Mouse (Mus musculus) brown adipose tissue, adult 24 weeks (tissue): ENCODE measurements around the gene Ppp1r12a. TPM values are rescaled to one million over a fixed set of nuclear protein-coding genes. Genes with fewer than 3 reads are reported as not detected.

Experiments
- H3K27ac ChIP-seq: fragments of 200-500 bp; replicated peaks from 2 replicates; pipeline ENCODE4 v1.5.1; 2012; ENCODE audit warnings: low read depth, mild to moderate bottlenecking, low read length
- H3K4me1 ChIP-seq: fragments of 200-500 bp; 2 replicates; pipeline ENCODE4 v1.6.1; 2012; ENCODE audit warnings: low read length, mixed read lengths; ENCODE audit not compliant: control insufficient read depth, insufficient read depth, insufficient read length
- H3K4me3 ChIP-seq: fragments of 200-500 bp; 2 replicates; pipeline ENCODE4 v1.5.1; 2012; ENCODE audit warnings: low read depth, mild to moderate bottlenecking, low read length, moderate library complexity; ENCODE audit not compliant: insufficient read depth
- polyA plus RNA-seq: library from polyadenylated mRNA; stranded (reverse); fragments of >200 nt; gene quantifications from 2 replicates; pipeline ENCODE4 v1.2.4, GENCODE M21; 2012; ENCODE audit not compliant: missing spikeins, insufficient read depth, insufficient read length

Gene Ppp1r12a
- polyA plus RNA-seq, 1 experiment, result 23.5 TPM

GRCm38 (mm10) chr10:108284445-108284844, 122.5 kb downstream of the Ppp1r12a start:
- Histone ChIP-seq H3K4me3 (no peak overlapping the region), H3K27ac (no peak overlapping the region), H3K4me1 (no peaks in the 10 kb centered on the region)

DNA sequence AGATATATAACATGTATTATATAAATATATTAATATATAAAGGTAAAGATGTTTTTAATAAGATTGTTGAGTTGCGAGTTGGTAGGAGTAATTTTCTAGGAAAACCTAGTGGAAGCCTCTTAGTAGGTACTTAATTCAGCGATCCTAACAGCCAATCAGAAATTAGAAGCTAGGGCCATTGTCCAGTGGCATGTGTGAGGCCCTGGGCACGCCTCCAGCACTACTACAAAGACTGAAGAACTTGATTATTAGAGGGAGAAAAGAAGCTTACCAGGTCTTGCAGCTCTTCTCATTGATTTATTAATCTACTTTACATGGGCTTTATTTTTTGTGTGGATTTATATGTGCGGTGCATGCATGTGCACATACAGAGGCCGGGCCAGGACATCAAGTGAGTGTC, 123.0 kb downstream of the Ppp1r12a start:
- Histone ChIP-seq H3K4me3 (no peak overlapping the region), H3K4me1 (no peaks in the 10 kb centered on the region), H3K27ac (no peak overlapping the region)

- Histone ChIP-seq H3K4me3 (no peak overlapping the region), H3K27ac (no peak overlapping the region), H3K4me1 (no peaks in the 10 kb centered on the region)
Observed at GRCm38 (mm10) chr10:108286658-108287437, 124.9 kb downstream of the Ppp1r12a start.

- no peak overlapping the region for H3K27ac ChIP-seq
- H3K4me3 ChIP-seq, result no peak overlapping the region
Observed at GRCm38 (mm10) chr10:108287438-108287801, 125.4 kb downstream of the Ppp1r12a start.

GRCm38 (mm10) chr10:108290046-108290445, 128.1 kb downstream of the Ppp1r12a start:
- Histone ChIP-seq H3K4me1 (no peaks in the 10 kb centered on the region), H3K4me3 (no peak overlapping the region), H3K27ac (no peak overlapping the region)

More at GRCm38 (mm10) chr10:108287438-108287801, 125.4 kb downstream of the Ppp1r12a start:
- H3K4me1 ChIP-seq, result no peaks in the 10 kb centered on the region

- Histone ChIP-seq H3K4me1 (no peaks in the 10 kb centered on the region), H3K4me3 (no peak overlapping the region), H3K27ac (no peak overlapping the region)
Observed at GRCm38 (mm10) chr10:108291688-108292471, 129.9 kb downstream of the Ppp1r12a start.

GRCm38 (mm10) chr10:108292651-108293050, 130.7 kb downstream of the Ppp1r12a start:
- H3K4me3 ChIP-seq, result no peak overlapping the region
- H3K4me1 ChIP-seq, result no peaks in the 10 kb centered on the region
- no peak overlapping the region for H3K27ac ChIP-seq

GRCm38 (mm10) chr10:108293620-108294195, 131.7 kb downstream of the Ppp1r12a start:
- no peak overlapping the region for H3K4me3 ChIP-seq
- no peaks in the 10 kb centered on the region for H3K4me1 ChIP-seq
- H3K27ac ChIP-seq, result no peak overlapping the region

DNA sequence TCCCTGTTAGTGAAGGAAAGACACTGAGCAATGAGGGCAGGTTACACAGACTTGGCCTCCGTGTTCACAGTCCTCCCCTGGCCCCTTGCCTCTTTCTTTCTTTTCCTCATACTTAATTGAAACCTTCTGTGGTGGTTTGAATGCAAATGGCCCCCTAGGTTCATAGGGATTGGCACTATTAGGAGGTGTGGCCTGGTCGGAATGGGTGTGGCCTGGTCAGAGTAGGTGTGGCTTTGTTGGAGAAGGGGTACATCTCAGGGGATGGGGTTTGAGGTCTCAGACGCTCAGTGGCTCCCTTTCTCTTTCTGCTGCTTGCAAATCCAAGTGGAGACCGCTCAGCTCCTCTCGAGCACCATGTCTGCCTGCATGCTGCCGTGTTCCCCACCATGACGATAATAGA, 132.8 kb downstream of the Ppp1r12a start:
- Histone ChIP-seq H3K4me1 (no peaks in the 10 kb centered on the region), H3K27ac (no peak overlapping the region), H3K4me3 (no peak overlapping the region)

DNA sequence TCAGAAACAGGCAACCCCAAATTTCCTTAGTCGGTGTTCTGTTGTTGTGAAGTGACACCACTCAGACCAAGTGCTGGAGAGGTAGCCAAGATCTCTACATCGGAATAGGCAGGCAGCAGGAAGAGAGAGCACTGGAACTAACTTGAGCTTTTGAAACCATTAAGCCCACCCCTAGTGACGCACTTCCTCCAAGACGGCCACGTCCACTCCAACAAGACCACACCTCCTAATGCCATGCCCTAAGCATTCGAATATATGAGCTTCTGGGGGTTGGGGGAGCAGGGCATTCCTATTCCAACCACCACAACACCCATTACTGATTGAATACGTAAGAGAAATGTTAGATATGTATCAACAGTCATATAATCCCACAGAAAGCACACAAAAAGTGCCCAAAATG, 134.5 kb downstream of the Ppp1r12a start:
- Histone ChIP-seq H3K27ac (no peak overlapping the region), H3K4me3 (no peak overlapping the region), H3K4me1 (no peaks in the 10 kb centered on the region)

DNA sequence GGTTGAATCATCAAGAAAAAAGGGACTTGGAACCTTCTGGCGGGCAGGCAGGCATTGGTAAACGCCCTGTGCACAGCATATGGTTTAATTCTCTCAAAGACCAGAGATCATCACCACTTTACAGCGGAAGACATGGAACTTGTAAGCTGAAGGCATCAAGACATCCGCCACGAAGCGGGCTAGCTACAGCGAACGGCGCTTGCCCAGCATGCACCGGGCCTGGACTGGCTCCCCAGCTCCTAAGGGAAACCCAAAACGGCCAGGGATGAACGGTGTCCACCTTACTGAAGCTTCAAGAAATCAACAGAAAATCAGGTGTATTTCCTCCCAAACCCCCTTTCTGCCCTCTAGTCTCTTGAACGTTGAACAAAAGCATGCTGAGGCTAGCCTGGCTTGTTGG, 136.3 kb downstream of the Ppp1r12a start:
- H3K4me3 ChIP-seq, result no peak overlapping the region
- H3K27ac ChIP-seq, result no peak overlapping the region
- no peaks in the 10 kb centered on the region for H3K4me1 ChIP-seq

DNA sequence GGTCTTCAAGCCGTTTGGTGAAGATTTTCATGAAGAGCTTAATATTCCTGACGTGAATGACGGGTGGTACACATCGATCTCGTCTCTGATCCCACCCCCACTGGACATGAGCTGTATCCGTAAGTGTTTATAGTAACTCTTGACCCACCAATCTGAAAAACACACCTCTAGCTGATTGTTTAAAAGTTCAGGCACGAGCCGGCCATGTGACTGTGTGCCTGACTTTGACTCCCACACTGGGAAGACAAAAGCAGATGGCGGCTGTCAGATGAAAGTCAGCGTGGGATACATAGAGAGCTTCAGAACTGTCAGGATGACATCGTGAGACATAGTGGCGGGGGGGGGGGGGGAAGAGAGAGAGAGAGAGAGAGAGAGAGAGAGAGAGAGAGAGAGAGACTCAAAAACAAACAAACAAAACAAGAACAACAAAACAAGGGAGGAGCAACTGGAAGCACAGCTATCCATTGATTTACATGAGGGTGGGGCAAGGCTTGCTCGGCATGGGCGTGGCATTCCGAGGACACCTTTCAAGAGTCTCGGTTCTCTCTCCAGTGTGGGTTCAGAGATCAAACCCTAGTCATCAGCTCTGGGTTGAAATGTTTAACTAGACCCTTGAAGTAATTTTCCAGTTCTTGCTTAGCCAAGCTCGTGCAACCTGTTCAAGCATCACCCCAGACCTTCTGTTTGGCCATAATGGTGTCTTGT, 137.0 kb downstream of the Ppp1r12a start:
- H3K27ac ChIP-seq, result no peak overlapping the region
- no peak overlapping the region for H3K4me3 ChIP-seq
- H3K4me1 ChIP-seq, result no peaks in the 10 kb centered on the region

DNA sequence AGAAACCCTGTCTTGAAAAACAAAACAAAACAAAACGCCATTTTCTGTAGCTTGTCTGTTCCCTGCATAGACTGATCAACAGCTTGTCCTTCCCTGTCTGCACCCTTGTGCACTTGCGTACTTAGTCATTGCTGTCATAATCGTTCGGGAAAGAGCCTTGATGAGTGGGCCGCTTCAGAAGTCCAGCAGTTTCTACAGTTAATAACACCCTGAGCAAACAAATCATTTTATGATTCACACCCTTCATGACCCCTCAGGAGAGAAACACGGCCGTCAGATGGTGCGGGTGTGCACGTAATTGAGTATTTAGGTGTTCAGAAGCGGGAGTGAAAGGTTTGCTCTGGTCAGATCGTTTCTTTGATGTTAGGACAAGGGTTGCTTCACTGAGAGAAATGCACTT, 137.8 kb downstream of the Ppp1r12a start:
- Histone ChIP-seq H3K27ac (no peak overlapping the region), H3K4me1 (no peaks in the 10 kb centered on the region), H3K4me3 (no peak overlapping the region)

- Histone ChIP-seq H3K27ac (no peak overlapping the region), H3K4me1 (no peaks in the 10 kb centered on the region), H3K4me3 (peak overlapping the region; percentile 40)
Observed at GRCm38 (mm10) chr10:108300843-108301242, 138.8 kb downstream of the Ppp1r12a start.

DNA sequence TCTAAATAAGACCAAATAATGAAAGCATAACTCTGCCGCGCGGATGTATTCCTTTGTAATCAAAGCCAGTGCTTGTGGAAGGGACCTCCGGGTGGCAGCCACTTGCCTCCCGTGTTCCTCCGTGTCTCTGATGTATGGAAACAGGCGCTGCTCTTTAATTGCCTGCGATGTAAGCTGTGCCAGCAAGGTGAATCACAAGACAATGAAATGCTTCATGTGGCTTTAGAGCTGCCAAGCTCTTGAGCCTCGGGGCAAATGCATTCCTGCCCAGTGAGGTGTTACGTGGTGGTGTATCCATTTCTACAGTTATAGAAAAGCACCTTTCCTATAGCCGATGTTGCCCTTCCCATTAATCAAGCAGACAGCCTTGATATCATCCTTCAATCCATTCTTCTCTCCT, 145.8 kb downstream of the Ppp1r12a start:
- Histone ChIP-seq H3K27ac (no peak overlapping the region), H3K4me1 (no peaks in the 10 kb centered on the region), H3K4me3 (no peak overlapping the region)
